Mouse (Mus musculus) hindbrain, embryonic 11.5 days (tissue): ENCODE results near the gene Nr4a1. TPM values are rescaled to one million over a fixed set of nuclear protein-coding genes. Genes with fewer than 3 reads are reported as not detected.

Experiments used
- ATAC-seq: fragments of 200-750 bp; cut with Nextera tagmentation; 2 replicates; pipeline ENCODE4 v1.8.0; 2017; ENCODE audit warnings: mild to moderate bottlenecking, moderate TSS enrichment, moderate library complexity; ENCODE audit not compliant: low FRiP score
- DNase-seq: peaks from one replicate; pipeline ENCODE4 v3.0.0-alpha.2; 2015; ENCODE audit warnings: low spot score
- H3K27ac ChIP-seq: fragments of 300-500 bp; sonication (generic); 2 replicates; pipeline ENCODE4 v1.5.1; 2014; ENCODE audit warnings: mild to moderate bottlenecking, low read depth, low read length
- H3K27me3 ChIP-seq: fragments of 300-500 bp; sonication (generic); 2 replicates; pipeline ENCODE4 v1.6.1; 2014; ENCODE audit warnings: mild to moderate bottlenecking, low read length, moderate library complexity, mixed read lengths; ENCODE audit not compliant: control insufficient read depth, insufficient read depth
- H3K36me3 ChIP-seq: fragments of 300-500 bp; sonication (generic); 2 replicates; pipeline ENCODE4 v1.6.1; 2014; ENCODE audit warnings: mild to moderate bottlenecking, low read length, moderate library complexity, mixed read lengths; ENCODE audit not compliant: control insufficient read depth, insufficient read depth
- H3K4me1 ChIP-seq: fragments of 300-500 bp; sonication (generic); replicated peaks from 2 replicates; pipeline ENCODE4 v1.6.1; 2014; ENCODE audit warnings: low read length, mixed read lengths; ENCODE audit not compliant: control insufficient read depth, insufficient read depth
- H3K4me2 ChIP-seq: fragments of 300-500 bp; sonication (generic); replicated peaks from 2 replicates; pipeline ENCODE4 v1.6.1; 2014; ENCODE audit warnings: mild to moderate bottlenecking, low read depth, low read length
- H3K4me3 ChIP-seq: fragments of 300-500 bp; sonication (generic); 2 replicates; pipeline ENCODE4 v1.5.1; 2014; ENCODE audit warnings: low read depth, low read length
- H3K9ac ChIP-seq: fragments of 300-500 bp; sonication (generic); 2 replicates; pipeline ENCODE4 v1.6.1; 2014; ENCODE audit warnings: low read depth, low read length
- H3K9me3 ChIP-seq: fragments of 300-500 bp; sonication (generic); 2 replicates; pipeline ENCODE4 v1.6.1; 2016; ENCODE audit warnings: low read length; ENCODE audit not compliant: control insufficient read depth
- WGBS: fragments of 180-500 bp; shearing (Covaris S2); extraction: QIAGEN DNeasy Blood & Tissue Kit; methylation state at CpG from one replicate; pipeline ENCODE4 v1.1.7; 2014; 5-methylcytosine and 5-hydroxymethylcytosine counted together
- polyA plus RNA-seq: library from polyadenylated mRNA; unstranded; fragments of >200 nt; fragmentation: Nextera tagmentation; extraction: Ambion mirVana; gene quantifications from 2 replicates; pipeline ENCODE4 v1.2.1, GENCODE M21; 2014

The Nr4a1 gene
- polyA plus RNA-seq, 1 experiment from 2014 or later: 2.2 TPM

DNA sequence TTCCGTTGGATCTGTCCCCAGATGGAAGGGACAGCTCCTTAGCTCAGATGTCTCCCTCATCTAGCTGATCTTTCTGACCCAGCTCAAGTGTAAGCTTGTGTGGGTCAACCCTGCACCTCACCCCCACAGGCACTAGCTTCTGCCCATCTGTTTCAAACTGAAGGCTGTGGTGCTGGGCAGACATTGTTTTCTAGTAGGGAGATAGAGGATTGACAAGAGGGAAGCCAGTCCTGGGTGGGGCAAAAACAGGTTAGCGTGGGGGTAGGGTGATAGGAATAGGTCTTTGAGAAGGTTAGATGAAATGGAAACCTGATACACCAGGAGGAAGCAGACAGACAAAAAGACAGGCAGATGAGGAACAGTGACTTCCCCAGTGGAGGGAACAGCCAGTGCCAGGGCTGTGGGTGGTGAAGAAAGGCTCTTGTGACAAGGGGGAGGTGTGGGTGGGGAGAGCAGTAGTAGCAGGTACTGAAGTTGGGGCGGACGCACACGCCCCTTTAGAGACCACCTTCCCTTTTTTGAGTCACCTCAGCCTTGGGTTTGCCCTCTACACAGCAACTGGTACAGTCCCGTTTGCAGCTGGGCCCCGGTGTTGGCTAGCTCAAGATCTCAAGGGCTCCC, 1.9 kb downstream of the Nr4a1 start:
- 87% methylated on average over 7 of the region's 7 CpGs for WGBS

DNA sequence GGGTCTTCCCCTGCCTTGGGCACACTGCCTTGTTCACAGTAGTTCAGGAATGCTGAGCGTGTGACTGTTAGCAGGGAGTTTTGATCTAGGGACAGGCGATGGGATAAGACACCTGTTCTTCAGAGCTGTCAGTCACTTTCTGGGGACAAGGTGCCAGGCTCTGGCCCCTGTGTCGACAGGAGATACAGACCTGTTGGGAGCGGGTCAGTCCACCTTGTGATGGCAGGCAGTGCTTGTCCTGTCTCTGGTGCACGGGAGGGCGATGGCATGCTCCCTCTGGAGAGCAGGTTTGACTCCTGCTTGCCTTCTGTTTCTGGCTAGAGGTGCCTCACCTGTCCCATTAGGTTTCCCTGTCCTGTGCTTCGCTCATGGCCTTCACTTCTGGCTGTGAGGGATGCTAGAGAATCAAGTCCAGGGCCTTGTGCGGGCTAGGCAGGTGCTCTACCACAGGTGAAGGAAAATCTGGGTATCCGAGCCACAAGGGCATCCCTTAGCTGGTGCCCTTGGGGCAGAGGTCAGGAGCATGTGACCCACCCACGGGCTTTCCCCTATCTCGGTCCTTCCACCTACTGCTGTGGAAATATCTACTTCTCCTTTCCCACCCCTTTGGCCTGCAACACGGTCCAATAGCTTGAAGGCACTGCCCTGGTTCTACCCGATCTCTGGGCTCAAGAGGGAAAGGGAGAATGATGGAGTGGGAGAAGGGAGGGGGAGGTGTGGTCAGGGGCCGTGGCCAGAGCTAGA, 2.6 kb downstream of the Nr4a1 start:
- DNase-seq (no peak), ATAC-seq (no peak)
- H3K36me3 ChIP-seq: no peaks in the 10 kb centered on the region; the same call in 1 of the 2 replicates
- no peaks in the 10 kb centered on the region for H3K9me3 ChIP-seq
- no peak overlapping the region for H3K4me3 ChIP-seq
- H3K4me2 ChIP-seq: no peak overlapping the region
- no peaks in the 10 kb centered on the region for H3K27me3 ChIP-seq
- no peaks in the 10 kb centered on the region for H3K4me1 ChIP-seq
- no peak overlapping the region for H3K9ac ChIP-seq
- 74% methylated on average over 14 of the region's 14 CpGs for WGBS
- no peak overlapping the region for H3K27ac ChIP-seq

More for the DNA sequence above, 1.9 kb downstream of the Nr4a1 start:
- no peak overlapping the region for H3K4me2 ChIP-seq
- no peaks in the 10 kb centered on the region; the same call in 1 of the 2 replicates for H3K36me3 ChIP-seq
- DNase-seq (no peak), ATAC-seq (no peak)
- no peak overlapping the region for H3K27ac ChIP-seq
- no peak overlapping the region for H3K4me3 ChIP-seq
- no peak overlapping the region for H3K9ac ChIP-seq
- no peaks in the 10 kb centered on the region for H3K4me1 ChIP-seq
- no peaks in the 10 kb centered on the region for H3K9me3 ChIP-seq
- H3K27me3 ChIP-seq: no peaks in the 10 kb centered on the region

DNA sequence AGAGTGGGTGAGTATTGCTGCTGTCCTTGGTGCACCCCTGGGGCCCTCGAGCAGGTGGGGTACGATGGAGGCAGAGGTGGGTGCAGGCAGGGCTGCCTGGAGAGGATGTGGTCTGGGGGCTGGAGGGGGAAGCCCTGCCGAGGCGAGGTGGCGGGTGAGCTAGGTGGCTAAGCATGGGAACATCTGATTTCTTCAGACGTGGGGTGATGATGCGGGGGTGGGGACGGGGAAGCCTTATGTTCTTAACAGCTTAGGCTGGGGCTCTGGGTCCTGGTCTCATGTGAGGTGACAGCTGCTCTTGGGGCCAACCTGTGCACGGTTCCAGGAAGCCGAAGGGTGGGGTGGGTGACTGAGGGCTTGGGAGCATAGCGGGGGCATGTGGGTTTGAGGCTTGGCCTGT, 4.4 kb downstream of the Nr4a1 start:
- no peaks in the 10 kb centered on the region for H3K9me3 ChIP-seq
- no peak for ATAC-seq

GRCm38 (mm10) chr15:101259922-101260321, 5.9 kb downstream of the Nr4a1 start:
- ATAC-seq: no peak
- 79% methylated on average over 3 of the region's 3 CpGs for WGBS
- Histone ChIP-seq H3K9ac (no peak overlapping the region), H3K4me3 (no peak overlapping the region), H3K4me1 (no peaks in the 10 kb centered on the region), H3K36me3 (no peaks in the 10 kb centered on the region; the same call in 1 of the 2 replicates), H3K27ac (no peak overlapping the region), H3K4me2 (no peak overlapping the region), H3K27me3 (no peaks in the 10 kb centered on the region), H3K9me3 (no peaks in the 10 kb centered on the region)
- DNase-seq: no peak

More for the DNA sequence above, 4.4 kb downstream of the Nr4a1 start:
- Histone ChIP-seq H3K4me3 (no peak overlapping the region), H3K4me2 (no peak overlapping the region), H3K4me1 (no peaks in the 10 kb centered on the region), H3K36me3 (no peaks in the 10 kb centered on the region; the same call in 1 of the 2 replicates), H3K27ac (no peak overlapping the region), H3K9ac (no peak overlapping the region), H3K27me3 (no peaks in the 10 kb centered on the region)
- DNase-seq: no peak
- WGBS: 92% methylated on average over 11 of the region's 11 CpGs

- no peak for ATAC-seq
Measured at GRCm38 (mm10) chr15:101260387-101260786, 6.3 kb downstream of the Nr4a1 start.

GRCm38 (mm10) chr15:101260874-101261622, 7.0 kb downstream of the Nr4a1 start:
- 78% methylated on average over 13 of the region's 13 CpGs for WGBS
- H3K36me3 ChIP-seq: no peaks in the 10 kb centered on the region; the same call in 1 of the 2 replicates
- no peak for DNase-seq
- no peak overlapping the region for H3K9ac ChIP-seq
- H3K4me1 ChIP-seq: no peaks in the 10 kb centered on the region; the same call in 1 of the 2 replicates
- no peak for ATAC-seq
- 0 out of 2 replicates have a peak overlapping the region, but pooled peaks have one; percentile 14 for H3K27ac ChIP-seq
- no peaks in the 10 kb centered on the region for H3K9me3 ChIP-seq
- H3K4me3 ChIP-seq: no peak overlapping the region
- peaks cover 6% of the 10 kb centered on the region; the same call in 1 of the 2 replicates for H3K27me3 ChIP-seq
- no peak overlapping the region for H3K4me2 ChIP-seq

More at GRCm38 (mm10) chr15:101260387-101260786, 6.3 kb downstream of the Nr4a1 start:
- H3K27me3 ChIP-seq: no peaks in the 10 kb centered on the region
- no peak overlapping the region for H3K27ac ChIP-seq
- H3K4me1 ChIP-seq: no peaks in the 10 kb centered on the region
- DNase-seq: no peak
- no peak overlapping the region for H3K4me3 ChIP-seq
- H3K36me3 ChIP-seq: no peaks in the 10 kb centered on the region; the same call in 1 of the 2 replicates
- H3K9ac ChIP-seq: no peak overlapping the region
- 67% methylated on average over 10 of the region's 10 CpGs for WGBS
- no peak overlapping the region for H3K4me2 ChIP-seq
- H3K9me3 ChIP-seq: no peaks in the 10 kb centered on the region

DNA sequence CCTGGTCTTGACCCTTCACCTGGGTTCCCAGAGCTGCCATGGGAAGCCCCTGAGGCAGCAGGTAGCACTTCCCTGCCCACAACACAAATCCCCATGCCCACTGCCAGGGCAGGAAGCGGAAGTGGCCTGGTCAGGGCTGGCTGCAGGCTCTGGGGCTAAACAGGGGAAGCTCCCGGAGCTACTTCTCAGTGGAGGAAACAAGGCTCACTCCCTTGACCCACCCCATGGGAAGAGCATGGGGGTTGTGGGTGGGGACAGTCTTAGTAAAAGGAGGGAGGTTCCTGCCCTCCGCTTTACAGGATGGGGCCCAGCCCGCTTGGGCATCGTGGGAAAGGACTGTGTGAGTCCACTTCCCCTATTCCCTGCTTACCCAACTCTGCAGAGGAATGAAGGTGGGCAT, 8.4 kb downstream of the Nr4a1 start:
- Histone ChIP-seq H3K27ac (no peak overlapping the region), H3K9ac (no peak overlapping the region), H3K4me3 (no peak overlapping the region), H3K36me3 (no peaks in the 10 kb centered on the region; the same call in 1 of the 2 replicates), H3K9me3 (no peaks in the 10 kb centered on the region), H3K27me3 (peaks cover 19% of the 10 kb centered on the region), H3K4me2 (no peak overlapping the region), H3K4me1 (peaks cover 3% of the 10 kb centered on the region)
- DNase-seq: no peak
- WGBS: 69% methylated on average over 5 of the region's 5 CpGs
- ATAC-seq: no peak

GRCm38 (mm10) chr15:101266132-101266963, 12.3 kb downstream of the Nr4a1 start:
- Histone ChIP-seq H3K27ac (0 out of 2 replicates have a peak overlapping the region, but pooled peaks have one; percentile 6), H3K4me1 (peaks cover 3% of the 10 kb centered on the region), H3K27me3 (peaks cover 25% of the 10 kb centered on the region), H3K4me2 (peak overlapping the region; percentile 93), H3K9me3 (no peaks in the 10 kb centered on the region), H3K4me3 (peak overlapping the region; percentile 44), H3K36me3 (no peaks in the 10 kb centered on the region), H3K9ac (peak overlapping the region; percentile 49)
- ATAC-seq (peak; percentile 68), DNase-seq (peak; percentile 76)
- WGBS: 1% methylated on average over 49 of the region's 57 CpGs
